22 mouse cellular contexts compared by ENCODE assay signal in the genomic region with DNA sequence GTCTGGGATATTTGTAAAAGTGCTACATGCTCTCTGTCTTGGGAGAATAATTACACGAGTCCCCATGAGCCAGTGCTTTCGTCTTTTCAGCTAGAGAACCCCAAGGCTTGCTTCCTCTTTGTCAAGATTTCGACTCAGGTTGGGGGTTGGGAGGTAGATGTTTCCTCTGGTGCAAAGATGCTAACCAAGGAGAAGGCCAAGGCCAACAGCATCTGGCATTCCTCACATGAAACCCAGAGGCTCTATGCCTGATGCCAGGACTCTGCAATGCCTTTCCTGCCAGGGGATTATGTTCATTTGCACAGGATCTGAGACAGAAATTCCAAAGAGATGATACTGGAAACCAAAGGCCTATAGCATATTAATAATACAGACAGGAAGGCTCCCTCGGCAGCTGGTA.
DNase-seq lines count a peak whose midpoint lies in the region; ATAC-seq and TF ChIP-seq lines count a peak whose summit lies in the region.
"Had no signal": no experiment of that assay in that cellular context is flagged by ENCODE, and none has a peak within 500 bp of the region (broad histone marks: within the 10 kb centered on the region; RNA-seq: fewer than 3 reads in every experiment).

No protein-coding gene starts in this region.

- in situ Hi-C loops in CH12.LX (cut with MboI; ENCODE audit: low pct_ligation_motif_present, low pct_unique_long_range_greater_than_20kb, low sequenced_read_pairs): loop anchor here (10.0 to 25.0 kb wide), 2 partner anchors 221 to 551 kb away; no protein-coding TSS in a partner anchor

- dilution Hi-C loops in CH12.LX (cut with MboI; ENCODE audit: extremely low pct_ligation_motif_present, extremely low pct_unique_long_range_greater_than_20kb, low sequenced_read_pairs): no loop called here

- TF ChIP-seq CTCF in CH12.LX (conservative IDR thresholded peaks at IDR 0.05 in 1 of 2, IDR thresholded peaks at IDR 0.05 in 1 of 2; ENCODE audit: low read depth in 2 of 2, low read length in 2 of 2): no peak
- TF ChIP-seq CTCF in layer of hippocampus, adult 2 months (conservative IDR thresholded peaks at IDR 0.05): no peak

- H3K9me3 ChIP-seq in hindbrain, embryonic 15.5 days: no peaks in the 10 kb centered on the region
- no peaks in the 10 kb centered on the region for H3K9me3 ChIP-seq in hindbrain, embryonic 10.5 days
- no peaks in the 10 kb centered on the region for H3K9me3 ChIP-seq in CH12.LX (replicated peaks; ENCODE audit: low read length)
- no peaks in the 10 kb centered on the region for H3K9me3 ChIP-seq in embryonic facial prominence, embryonic 13.5 days
- H3K9me3 ChIP-seq in liver, embryonic 11.5 days (ENCODE audit: control insufficient read depth, low read length): no peaks in the 10 kb centered on the region
- H3K9me3 ChIP-seq: forebrain, embryonic 10.5 days; heart, embryonic 13.5 days; hindbrain, embryonic 12.5 days; liver, embryonic 13.5 days; megakaryocyte, embryonic 14.5 days; midbrain, embryonic 13.5 days had no signal

- no peak for TF ChIP-seq RAD21 in CH12.LX (IDR thresholded peaks at IDR 0.05; ENCODE audit: low read depth, low read length)

- no peaks in the 10 kb centered on the region for H3K79me2 ChIP-seq in CH12.LX (replicated peaks; ENCODE audit: control insufficient read depth, extremely low read depth, insufficient read depth, poor library complexity, severe bottlenecking)

- DNase-seq in hindbrain, embryonic 10.5 days (ENCODE audit: low spot score): no peak
- DNase-seq in 3T3-L1 (ENCODE audit: low read depth, low spot score) (peak; percentile 27), CH12.LX (ENCODE audit: extremely low read depth) (peak; percentile 61)
- DNase-seq in layer of hippocampus, adult 2 months (ENCODE audit: low spot score in 2 of 2): no peak
- no peak for DNase-seq in liver, embryonic 11.5 days (ENCODE audit: low spot score)
- DNase-seq: cerebellum, adult 2 months; cerebellum, postnatal 25 days; forebrain, postnatal 0 days; gastrocnemius, postnatal 36 days; heart, adult 2 months; heart, postnatal 14 days; kidney, postnatal 14 days; liver, embryonic 13.5 days; lung, adult 2 months had no signal

- no peak for ATAC-seq in hindbrain, embryonic 15.5 days (ENCODE audit: low FRiP score, low read depth)
- ATAC-seq in embryonic facial prominence, embryonic 13.5 days (ENCODE audit: insufficient number of reproducible peaks, insufficient read depth, low FRiP score, low TSS enrichment, low read depth): 0 out of 2 replicates have a peak, but pooled peaks have one; percentile 44
- no peak for ATAC-seq in liver, embryonic 11.5 days (replicated peaks; ENCODE audit: low FRiP score)
- ATAC-seq: forebrain, postnatal 0 days; intestine, embryonic 16.5 days; midbrain, embryonic 13.5 days had no signal

- TF ChIP-seq EP300 in CH12.LX (IDR thresholded peaks at IDR 0.05; ENCODE audit: low read length): 0 out of 2 replicates have a peak, but pooled peaks have one; percentile 33

- WGBS in hindbrain, embryonic 15.5 days: 52% methylated on average over 4 of the region's 4 CpGs
- 79% methylated on average over 4 of the region's 4 CpGs for WGBS in hindbrain, embryonic 10.5 days
- 41% methylated on average over 4 of the region's 4 CpGs for WGBS in embryonic facial prominence, embryonic 13.5 days
- WGBS in liver, embryonic 11.5 days: 58% methylated on average over 4 of the region's 4 CpGs

- H3K9ac ChIP-seq in hindbrain, embryonic 15.5 days: no peak overlapping the region
- H3K9ac ChIP-seq in CH12.LX (ENCODE audit: insufficient read depth, low read depth): no peak overlapping the region
- no peak overlapping the region for H3K9ac ChIP-seq in embryonic facial prominence, embryonic 13.5 days
- no peak overlapping the region for H3K9ac ChIP-seq in liver, embryonic 11.5 days (ENCODE audit: low read depth, low read length)
- H3K9ac ChIP-seq: forebrain, postnatal 0 days; heart, embryonic 13.5 days; hindbrain, embryonic 12.5 days; liver, embryonic 13.5 days; midbrain, embryonic 13.5 days had no signal

- H3K27me3 ChIP-seq in hindbrain, embryonic 15.5 days: no peaks in the 10 kb centered on the region
- peaks cover 24% of the 10 kb centered on the region for H3K27me3 ChIP-seq in hindbrain, embryonic 10.5 days (ENCODE audit: insufficient read depth, poor library complexity, severe bottlenecking)
- H3K27me3 ChIP-seq in CH12.LX (replicated peaks): no peaks in the 10 kb centered on the region
- H3K27me3 ChIP-seq in embryonic facial prominence, embryonic 13.5 days: 0 out of 2 replicates have a peak, but pooled peaks cover 8% of the 10 kb centered on the region
- H3K27me3 ChIP-seq in liver, embryonic 11.5 days (replicated peaks; ENCODE audit: control insufficient read depth, insufficient read depth, low read length): peaks cover 6% of the 10 kb centered on the region

- no peak overlapping the region for H3K4me2 ChIP-seq in hindbrain, embryonic 15.5 days
- no peak overlapping the region for H3K4me2 ChIP-seq in CH12.LX (ENCODE audit: insufficient read depth, low read depth, poor library complexity, severe bottlenecking)
- no peak overlapping the region for H3K4me2 ChIP-seq in embryonic facial prominence, embryonic 13.5 days
- no peak overlapping the region for H3K4me2 ChIP-seq in liver, embryonic 11.5 days
- H3K4me2 ChIP-seq: heart, embryonic 13.5 days; hindbrain, embryonic 12.5 days; liver, embryonic 13.5 days; midbrain, embryonic 13.5 days had no signal

- no peak for TF ChIP-seq POLR2A in CH12.LX (IDR thresholded peaks at IDR 0.05; ENCODE audit: low read depth, low read length)

- 0 out of 2 replicates have a peak overlapping the region, but pooled peaks have one; percentile 36 for H3K27ac ChIP-seq in hindbrain, embryonic 15.5 days (replicated peaks)
- H3K27ac ChIP-seq in hindbrain, embryonic 10.5 days: no peak overlapping the region
- H3K27ac ChIP-seq in CH12.LX (ENCODE audit: insufficient read depth, low read depth): peak overlapping the region; percentile 49; the same call in 1 of the 2 replicates
- H3K27ac ChIP-seq in embryonic facial prominence, embryonic 13.5 days: no peak overlapping the region; the same call in 1 of the 2 replicates
- no peak overlapping the region for H3K27ac ChIP-seq in layer of hippocampus, adult 2 months
- H3K27ac ChIP-seq in liver, embryonic 11.5 days (ENCODE audit: low read depth, low read length): no peak overlapping the region
- H3K27ac ChIP-seq: forebrain, embryonic 10.5 days; heart, adult 2 months; heart, embryonic 13.5 days; hindbrain, embryonic 12.5 days; liver, embryonic 13.5 days; midbrain, embryonic 13.5 days had no signal

- no peaks in the 10 kb centered on the region for H3K36me3 ChIP-seq in hindbrain, embryonic 15.5 days
- no peaks in the 10 kb centered on the region for H3K36me3 ChIP-seq in hindbrain, embryonic 10.5 days
- no peaks in the 10 kb centered on the region for H3K36me3 ChIP-seq in CH12.LX (replicated peaks in 1 of 2; ENCODE audit: control insufficient read depth in 1 of 2, insufficient read depth in 1 of 2, low read length in 1 of 2)
- H3K36me3 ChIP-seq in embryonic facial prominence, embryonic 13.5 days: no peaks in the 10 kb centered on the region
- no peaks in the 10 kb centered on the region for H3K36me3 ChIP-seq in liver, embryonic 11.5 days (ENCODE audit: control insufficient read depth, insufficient read depth, low read length)
- H3K36me3 ChIP-seq: forebrain, embryonic 10.5 days; heart, embryonic 13.5 days; hindbrain, embryonic 12.5 days; liver, embryonic 13.5 days; midbrain, embryonic 13.5 days had no signal

- no peaks in the 10 kb centered on the region for H3K4me1 ChIP-seq in hindbrain, embryonic 15.5 days (replicated peaks)
- no peaks in the 10 kb centered on the region; the same call in 1 of the 2 replicates for H3K4me1 ChIP-seq in hindbrain, embryonic 10.5 days (replicated peaks)
- peaks cover 37 to 80% of the 10 kb centered on the region in 2 experiments for H3K4me1 ChIP-seq in CH12.LX (ENCODE audit: control insufficient read depth in 1 of 2, insufficient read depth in 2 of 2)
- H3K4me1 ChIP-seq in embryonic facial prominence, embryonic 13.5 days: peaks cover 41% of the 10 kb centered on the region
- no peaks in the 10 kb centered on the region for H3K4me1 ChIP-seq in liver, embryonic 11.5 days (replicated peaks; ENCODE audit: control insufficient read depth, insufficient read depth, low read length)
- H3K4me1 ChIP-seq: hindbrain, embryonic 12.5 days; liver, embryonic 13.5 days; megakaryocyte, embryonic 14.5 days; midbrain, embryonic 13.5 days had no signal

- no peak overlapping the region for H3K4me3 ChIP-seq in hindbrain, embryonic 15.5 days
- no peak overlapping the region for H3K4me3 ChIP-seq in hindbrain, embryonic 10.5 days
- H3K4me3 ChIP-seq in CH12.LX (replicated peaks in 1 of 3; ENCODE audit: low read depth in 2 of 3, low read length in 2 of 3, poor library complexity in 1 of 3): no peak overlapping the region
- H3K4me3 ChIP-seq in embryonic facial prominence, embryonic 13.5 days: no peak overlapping the region
- no peak overlapping the region for H3K4me3 ChIP-seq in layer of hippocampus, adult 2 months
- no peak overlapping the region for H3K4me3 ChIP-seq in liver, embryonic 11.5 days (ENCODE audit: low read depth, low read length)
- H3K4me3 ChIP-seq: forebrain, embryonic 10.5 days; heart, adult 2 months; heart, embryonic 13.5 days; hindbrain, embryonic 12.5 days; liver, embryonic 13.5 days; megakaryocyte, embryonic 14.5 days; midbrain, embryonic 13.5 days had no signal

TF ChIP-seq in CH12.LX, 34 proteins besides CTCF, POLR2A, EP300 and RAD21:
- TF ChIP-seq TBP (conservative IDR thresholded peaks at IDR 0.05; ENCODE audit: low read depth, low read length): 0 out of 2 replicates have a peak, but pooled peaks have one; percentile 29
- TF ChIP-seq MYC (IDR thresholded peaks at IDR 0.05; ENCODE audit: low read depth, low read length): no peak

Comparison
In these comparisons a context has a peak if more than half of its experiments do, and no peak if none do; other contexts are left out.
1. H3K27ac ChIP-seq: peak in hindbrain, embryonic 15.5 days (single experiment) and CH12.LX (single experiment); none in hindbrain, embryonic 10.5 days (single experiment), embryonic facial prominence, embryonic 13.5 days (single experiment), layer of hippocampus, adult 2 months (single experiment) and liver, embryonic 11.5 days (single experiment).
2. DNase-seq: peak in 3T3-L1 (single experiment) and CH12.LX (single experiment); none in hindbrain, embryonic 10.5 days (single experiment), layer of hippocampus, adult 2 months (0 of 2) and liver, embryonic 11.5 days (single experiment).